Mouse (Mus musculus): ENCODE results near the gene Hsd3b1.
"Not testable (repeated sequence)": the region's sequence is repeated elsewhere in the genome, so short reads cannot be mapped to it uniquely, and the experiment has no call there.

Gene Hsd3b1

GRCm38 (mm10) chr3:98859576-98859975 lies at the start of gene Hsd3b1:
TSS of gene Hsd3b1 (minus strand) at chr3:98859794.
- DNase-seq (ENCODE audit: low read depth), result no peak

- no peak for DNase-seq (ENCODE audit: low read depth)
Measured at GRCm38 (mm10) chr3:98897606-98898005, 38.0 kb upstream of the Hsd3b1 start.

GRCm38 (mm10) chr3:98895071-98895601 lies 35.5 kb upstream of the Hsd3b1 start:
- peak; percentile 20 for DNase-seq (ENCODE audit: low read depth)

GRCm38 (mm10) chr3:98893057-98893772 lies 33.6 kb upstream of the Hsd3b1 start, which contains the start of gene Hao2:
TSS of gene Hao2 (minus strand) at chr3:98893239.
- DNase-seq (ENCODE audit: low read depth), result no peak

- no peak for DNase-seq (ENCODE audit: low read depth)
Measured at GRCm38 (mm10) chr3:98890430-98890829, 30.8 kb upstream of the Hsd3b1 start.

GRCm38 (mm10) chr3:98888206-98888605 lies 28.6 kb upstream of the Hsd3b1 start:
- no peak for DNase-seq (ENCODE audit: low read depth)

GRCm38 (mm10) chr3:98880831-98881230 lies 21.2 kb upstream of the Hsd3b1 start:
- DNase-seq (ENCODE audit: low read depth), result no peak

- no peak for DNase-seq (ENCODE audit: low read depth)
Measured at GRCm38 (mm10) chr3:98880216-98880615, 20.6 kb upstream of the Hsd3b1 start.

GRCm38 (mm10) chr3:98868219-98868618 lies 8.6 kb upstream of the Hsd3b1 start:
- DNase-seq (ENCODE audit: low read depth), result no peak

- no peak for DNase-seq (ENCODE audit: low read depth)
Measured at GRCm38 (mm10) chr3:98862800-98863199, 3.2 kb upstream of the Hsd3b1 start.

- DNase-seq (ENCODE audit: low read depth), result no peak
Measured at GRCm38 (mm10) chr3:98858051-98858450, 1.5 kb downstream of the Hsd3b1 start.

- no peak for DNase-seq (ENCODE audit: low read depth)
Measured at GRCm38 (mm10) chr3:98856892-98857291, 2.7 kb downstream of the Hsd3b1 start.

- no peak for DNase-seq (ENCODE audit: low read depth)
Measured at GRCm38 (mm10) chr3:98855160-98855559, 4.4 kb downstream of the Hsd3b1 start.

GRCm38 (mm10) chr3:98853685-98854084 lies 5.9 kb downstream of the Hsd3b1 start:
- DNase-seq (ENCODE audit: low read depth), result no peak

GRCm38 (mm10) chr3:98853051-98853450 lies 6.5 kb downstream of the Hsd3b1 start:
- no peak for DNase-seq (ENCODE audit: low read depth)

GRCm38 (mm10) chr3:98852631-98853030 lies 7.0 kb downstream of the Hsd3b1 start:
- no peak for DNase-seq (ENCODE audit: low read depth)

- no peak for DNase-seq (ENCODE audit: low read depth)
Measured at GRCm38 (mm10) chr3:98851853-98852252, 7.7 kb downstream of the Hsd3b1 start.

- DNase-seq (ENCODE audit: low read depth), result no peak
Measured at GRCm38 (mm10) chr3:98850262-98850661, 9.3 kb downstream of the Hsd3b1 start.

GRCm38 (mm10) chr3:98848898-98849297 lies 10.7 kb downstream of the Hsd3b1 start:
- no peak for DNase-seq (ENCODE audit: low read depth)

- DNase-seq (ENCODE audit: low read depth), result no peak
Measured at GRCm38 (mm10) chr3:98814101-98814670, 45.4 kb downstream of the Hsd3b1 start, which contains the start of gene Hsd3b6. TSS of gene Hsd3b6 (minus strand) at chr3:98814443.

- not testable (repeated sequence) for DNase-seq (ENCODE audit: low read depth)
Measured at GRCm38 (mm10) chr3:98812653-98813052, 46.9 kb downstream of the Hsd3b1 start.

GRCm38 (mm10) chr3:98805032-98805431 lies 54.6 kb downstream of the Hsd3b1 start:
- not testable (repeated sequence) for DNase-seq (ENCODE audit: low read depth)

Data from fibroblast of lung, adult 2 months (primary cell).